Mouse (Mus musculus): ENCODE results near the gene Rsph10b.

The Rsph10b gene

GRCm38 (mm10) chr5:143932831-143933230 is at the start of gene Rsph10b:
Rsph10b (plus strand) TSS chr5:143933035.
- POLR2A ChIA-PET, result interaction anchor here (0.6 to 2.3 kb wide), 25 partner anchors 8 to 613 kb away, joined by 3 to 18 read pairs (median 4); partner anchors contain the start of genes Aimp2 (in 3 of the 4), Pms2 (in 3 of the 4), Ccz1 (in 1 of the 4) and Cyth3 (in 1 of the 4)
- CTCF ChIA-PET, result interaction anchor here in 3 of 4 experiments (0.5 to 2.6 kb wide), 18 partner anchors 9 to 671 kb away, joined by 3 to 19 read pairs (median 4); partner anchors contain the start of genes Aimp2 (in 2 of the 3) and Pms2 (in 2 of the 3)

DNA sequence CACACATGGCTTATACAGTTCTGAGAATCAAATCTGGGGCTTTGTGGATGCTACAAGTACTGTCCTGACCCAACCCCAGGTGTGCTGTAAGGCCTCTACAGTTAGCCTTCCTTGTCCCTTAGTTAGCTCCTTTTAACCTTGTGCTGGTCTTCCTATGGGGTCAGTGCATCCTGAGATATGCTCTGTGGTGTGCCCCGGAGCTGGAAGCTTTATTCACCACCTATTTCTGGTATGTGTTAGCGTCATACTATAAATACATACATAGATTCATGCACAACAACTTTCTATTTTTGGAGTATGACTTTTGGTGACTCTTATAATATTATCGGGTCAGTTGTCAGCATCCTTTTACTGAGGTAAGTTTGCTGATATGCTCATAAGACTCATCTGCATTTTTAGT is 47.6 kb upstream of the Rsph10b start:
- CTCF ChIA-PET, result no interaction called here
- POLR2A ChIA-PET, result interaction anchor here in 2 of 4 experiments (0.9 to 1.4 kb wide), 3 partner anchors 11 to 107 kb away, joined by 3 to 4 read pairs (median 4); no protein-coding TSS in a partner anchor

DNA sequence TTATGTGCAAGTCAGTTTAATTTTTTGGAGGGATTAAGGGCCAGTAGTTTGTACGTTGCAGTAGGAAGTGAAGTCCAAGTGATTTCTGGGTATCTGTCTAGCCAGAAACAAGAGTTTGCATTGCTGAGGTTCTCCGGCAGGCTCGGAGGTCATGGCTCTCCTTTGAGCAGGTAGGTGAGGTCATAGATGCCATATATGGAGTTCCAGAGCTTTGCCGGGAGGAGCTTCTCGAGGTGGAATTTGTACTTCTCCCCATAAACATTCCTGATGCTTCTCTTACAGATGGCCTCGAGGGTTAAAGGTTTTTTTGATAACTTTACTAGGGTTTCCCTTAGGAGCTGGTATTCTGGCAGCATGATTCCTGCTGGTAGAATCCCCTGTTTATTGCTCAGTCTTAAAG is 42.1 kb upstream of the Rsph10b start:
- CTCF ChIA-PET, result interaction anchor here in 3 of 4 experiments (0.5 to 1.5 kb wide), 5 partner anchors 85 to 835 kb away, joined by 3 to 14 read pairs (median 4); no protein-coding TSS in a partner anchor
- POLR2A ChIA-PET, result interaction anchor here in 2 of 4 experiments (0.6 to 3.6 kb wide), 12 partner anchors 8 to 1092 kb away, joined by 3 to 22 read pairs (median 4); partner anchors contain the start of genes Aimp2 (in 1 of the 2) and Pms2 (in 1 of the 2)

- ChIA-PET POLR2A (interaction anchor here in 2 of 4 experiments (0.6 to 3.6 kb wide), 11 partner anchors 9 to 341 kb away, joined by 3 to 22 read pairs (median 4); partner anchors contain the start of genes Usp42 (in 2 of the 2), Aimp2 (in 1 of the 2) and Pms2 (in 1 of the 2)), CTCF (interaction anchor here in 1 of 4 experiments (1.0 to 1.7 kb wide), 4 partner anchors 9 to 107 kb away, joined by 3 to 5 read pairs (median 4); no protein-coding TSS in a partner anchor)
Observed at GRCm38 (mm10) chr5:143892255-143892886, 40.5 kb upstream of the Rsph10b start.

DNA sequence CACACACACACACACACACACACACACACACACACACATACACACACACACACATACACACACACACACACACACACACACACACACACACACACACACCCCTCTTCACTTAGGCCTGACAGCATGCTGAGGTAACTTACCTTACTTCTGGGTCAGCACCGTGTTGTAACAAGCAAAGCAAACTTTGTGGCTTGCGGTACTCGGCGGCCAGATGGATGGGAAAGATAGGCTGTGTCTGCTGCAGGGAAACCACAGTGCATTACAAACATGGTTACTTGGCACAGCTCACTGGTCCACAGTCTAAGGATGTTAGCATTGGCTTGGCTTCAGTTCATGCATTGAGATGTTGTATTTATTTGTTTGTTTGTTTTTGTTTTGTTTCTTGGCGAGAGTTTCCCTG is 39.4 kb upstream of the Rsph10b start:
- POLR2A ChIA-PET, result interaction anchor here in 2 of 4 experiments (0.8 to 3.6 kb wide), 6 partner anchors 8 to 336 kb away, joined by 3 to 22 read pairs (median 4); partner anchors contain the start of genes Aimp2 (in 1 of the 2), Pms2 (in 1 of the 2) and Usp42 (in 1 of the 2)
- CTCF ChIA-PET, result interaction anchor here in 1 of 4 experiments (1.6 to 1.7 kb wide), 2 partner anchors 24 to 106 kb away, joined by 5 read pairs; no protein-coding TSS in a partner anchor

DNA sequence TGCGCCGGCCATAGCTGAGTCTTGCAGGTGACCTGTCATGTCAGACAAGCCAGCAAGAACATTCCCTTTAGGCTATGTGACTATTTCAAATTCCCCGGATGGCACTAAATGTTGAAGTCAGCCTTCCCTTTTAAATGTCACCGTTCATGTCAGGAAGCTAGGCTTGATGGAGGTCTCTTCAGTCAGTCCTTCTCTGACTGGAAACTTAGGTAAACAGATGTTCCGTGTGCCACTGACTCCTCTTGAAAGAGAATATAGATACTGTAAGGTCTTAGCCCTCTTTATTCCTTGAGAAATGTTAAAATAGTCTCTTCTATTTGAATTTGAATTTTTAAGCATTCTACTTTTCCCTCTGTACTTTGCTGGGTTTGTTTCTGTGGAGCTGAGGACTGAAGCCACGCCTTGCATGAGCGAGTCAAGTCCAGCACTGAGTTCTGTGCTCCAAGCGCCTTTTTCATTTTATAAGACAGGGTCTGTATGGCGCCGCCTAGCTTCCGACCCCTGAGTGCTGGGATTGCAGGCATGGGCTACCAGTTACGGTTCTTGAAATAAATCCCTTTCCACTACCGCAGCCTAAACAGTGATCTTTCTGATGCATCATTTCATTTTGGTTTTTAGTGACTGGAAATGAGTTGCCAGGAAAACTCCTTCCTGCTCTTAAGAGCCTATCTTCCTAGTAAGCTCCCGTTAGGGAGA is 35.1 kb upstream of the Rsph10b start, which contains the start of gene Ankrd61:
TSS of gene Ankrd61 (minus strand) at position 51 of the 696 bp plus-strand sequence.
- CTCF ChIA-PET, result interaction anchor here (0.6 to 1.3 kb wide), 7 partner anchors 12 to 501 kb away, joined by 3 to 4 read pairs (median 3); partner anchors contain the start of genes Aimp2 (in 2 of the 4) and Pms2 (in 2 of the 4)

DNA sequence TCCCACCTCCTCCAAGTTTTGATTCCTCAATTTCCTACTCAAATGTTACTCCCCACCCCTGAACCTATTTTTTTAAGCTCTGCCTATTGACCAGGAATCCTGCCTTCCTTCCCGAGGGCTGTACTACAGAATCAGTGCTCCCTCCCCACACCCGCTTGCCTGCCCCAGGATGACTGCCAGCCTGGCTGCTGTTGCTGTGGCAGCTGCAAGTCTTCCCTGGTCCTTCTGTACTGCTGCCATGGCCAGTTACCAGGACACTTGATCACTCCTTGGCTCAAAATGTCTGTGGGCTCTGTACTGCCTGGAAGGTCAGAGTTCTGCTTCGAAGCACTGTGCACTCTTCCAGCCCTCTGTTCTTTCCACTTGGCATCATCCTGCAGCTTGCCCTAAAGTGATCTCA is 30.7 kb upstream of the Rsph10b start:
- POLR2A ChIA-PET, result interaction anchor here in 2 of 4 experiments (0.5 to 4.4 kb wide), 10 partner anchors 9 to 437 kb away, joined by 3 to 22 read pairs (median 4); partner anchors contain the start of genes Rsph10b (in 1 of the 2) and Usp42 (in 1 of the 2)

More for the DNA sequence above, 35.1 kb upstream of the Rsph10b start, which contains the start of gene Ankrd61:
- POLR2A ChIA-PET, result interaction anchor here in 3 of 4 experiments (0.5 to 1.9 kb wide), 6 partner anchors 12 to 539 kb away, joined by 3 to 10 read pairs (median 4); partner anchors contain the start of genes Aimp2 (in 2 of the 3) and Pms2 (in 2 of the 3)

DNA sequence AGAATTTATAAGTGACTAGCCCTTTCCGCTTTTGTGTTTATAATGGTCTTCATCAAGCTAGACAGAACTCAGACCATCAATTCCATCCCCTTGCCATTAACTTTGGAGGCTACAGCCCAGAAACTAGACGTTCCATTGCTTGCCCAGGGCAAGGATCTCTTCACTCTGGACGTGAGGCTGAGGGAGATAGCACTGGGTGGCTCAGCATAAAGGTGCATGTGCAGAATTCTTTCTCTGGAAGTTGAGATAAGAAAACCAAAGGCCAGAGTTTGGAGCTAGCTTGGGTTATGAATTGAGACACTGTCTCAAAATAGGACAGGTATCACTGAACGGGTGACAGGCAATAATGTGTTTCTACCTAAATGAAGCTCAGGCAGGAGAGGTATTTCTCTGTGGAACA is 29.0 kb upstream of the Rsph10b start:
- POLR2A ChIA-PET, result interaction anchor here in 2 of 4 experiments (0.6 to 2.3 kb wide), 7 partner anchors 10 to 357 kb away, joined by 3 to 8 read pairs (median 3); partner anchors contain the start of gene Usp42 (in 1 of the 2)

More for the DNA sequence above, 30.7 kb upstream of the Rsph10b start:
- CTCF ChIA-PET, result no interaction called here

DNA sequence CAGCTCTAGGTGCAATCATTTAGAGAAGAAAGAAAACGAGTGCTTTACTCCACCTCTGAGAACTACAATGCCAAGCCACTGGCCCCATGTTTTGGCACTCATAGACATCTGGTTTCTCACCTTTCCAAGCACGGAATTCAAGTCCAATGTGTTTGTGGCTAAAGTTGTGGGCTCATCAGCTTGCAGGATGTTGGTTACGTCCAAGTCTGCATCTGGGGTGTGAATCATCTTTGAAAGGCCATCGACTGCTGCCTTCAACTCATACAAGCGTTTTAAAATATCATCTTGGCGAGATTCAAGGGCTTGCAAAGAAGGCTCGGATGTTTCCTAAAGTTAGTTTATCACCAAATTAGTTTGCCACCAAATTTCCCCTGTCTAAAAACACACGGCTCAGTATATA is 26.4 kb upstream of the Rsph10b start:
- POLR2A ChIA-PET, result interaction anchor here in 2 of 4 experiments (0.5 to 2.3 kb wide), 6 partner anchors 15 to 346 kb away, joined by 3 to 8 read pairs (median 4); partner anchors contain the start of gene Ccz1 (in 1 of the 2)
- CTCF ChIA-PET, result interaction anchor here in 1 of 4 experiments (1.3 kb wide), 1 partner anchor 339 kb away, joined by 4 read pairs; no protein-coding TSS in a partner anchor

More for the DNA sequence above, 29.0 kb upstream of the Rsph10b start:
- CTCF ChIA-PET, result interaction anchor here in 1 of 4 experiments (1.1 kb wide), 1 partner anchor 528 kb away, joined by 3 read pairs; no protein-coding TSS in a partner anchor

- CTCF ChIA-PET, result interaction anchor here in 2 of 4 experiments (1.0 to 1.5 kb wide), 4 partner anchors 9 to 534 kb away, joined by 3 to 4 read pairs (median 3); no protein-coding TSS in a partner anchor
Observed at GRCm38 (mm10) chr5:143908926-143909325, 23.9 kb upstream of the Rsph10b start.

DNA sequence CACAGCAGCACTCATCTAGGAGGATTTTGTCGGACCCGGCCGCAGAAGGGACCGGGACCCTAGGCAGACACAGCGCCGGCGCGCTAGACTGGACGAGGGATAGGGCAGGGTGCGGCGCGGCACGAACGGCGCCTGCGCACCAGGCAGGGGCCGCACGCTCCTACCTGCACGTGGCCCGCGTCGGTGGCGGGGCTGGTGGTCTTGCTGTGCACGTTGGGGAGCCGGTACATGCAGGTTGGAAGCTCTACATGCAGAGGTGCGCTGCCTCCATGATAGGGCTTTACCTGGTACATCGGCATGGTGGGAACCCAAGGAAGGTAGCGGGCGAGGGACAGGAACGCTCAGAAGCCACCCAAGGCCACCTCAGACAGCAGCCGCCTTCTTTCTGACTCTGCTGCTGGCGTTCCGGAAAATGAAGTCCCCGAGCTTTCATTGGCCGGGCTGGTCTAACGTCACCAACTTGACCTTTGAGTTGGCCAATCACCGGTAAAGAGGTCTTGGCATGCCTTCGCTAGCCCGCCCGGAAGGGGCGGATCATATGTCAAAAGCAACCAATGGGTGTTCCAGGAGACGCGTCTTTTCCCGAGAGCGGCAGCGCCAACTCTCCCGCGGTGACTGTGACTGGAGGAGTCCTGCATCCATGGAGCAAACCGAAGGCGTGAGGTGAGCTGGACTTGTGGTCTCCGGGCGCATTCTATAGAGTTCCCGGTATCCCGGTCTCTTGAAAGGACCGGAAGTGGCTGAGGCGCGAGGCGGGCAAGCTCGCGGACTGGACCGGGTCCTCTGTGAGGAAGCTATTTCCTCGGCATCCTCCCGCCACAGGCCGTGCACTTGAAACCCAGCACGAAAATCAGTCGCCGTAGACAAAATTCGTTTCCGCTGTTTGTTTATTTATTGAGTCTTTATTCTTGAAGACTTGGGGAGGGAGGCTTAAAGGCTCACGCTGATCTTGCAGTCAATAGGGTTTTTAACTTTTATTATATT is 23.1 kb upstream of the Rsph10b start, which contains the start of the genes Aimp2 and Pms2:
TSS of gene Aimp2 (minus strand) at position 431 of the 984 bp plus-strand sequence.
TSS of gene Pms2 (plus strand) at position 548 of the 984 bp plus-strand sequence.
- POLR2A ChIA-PET, result interaction anchor here (0.5 to 2.4 kb wide), 39 partner anchors 9 to 499 kb away, joined by 3 to 13 read pairs (median 4); partner anchors contain the start of genes Rsph10b (in 3 of the 4), Ankrd61 (in 2 of the 4), Ccz1 (in 2 of the 4) and Usp42 (in 2 of the 4)
- CTCF ChIA-PET, result interaction anchor here (0.6 to 1.5 kb wide), 16 partner anchors 10 to 807 kb away, joined by 3 to 6 read pairs (median 4); partner anchors contain the start of genes Ankrd61 (in 2 of the 4), Rsph10b (in 2 of the 4), Usp42 (in 2 of the 4) and Cyth3 (in 1 of the 4)

More at GRCm38 (mm10) chr5:143908926-143909325, 23.9 kb upstream of the Rsph10b start:
- POLR2A ChIA-PET, result interaction anchor here in 3 of 4 experiments (0.8 to 2.4 kb wide), 20 partner anchors 8 to 314 kb away, joined by 3 to 13 read pairs (median 5); partner anchors contain the start of genes Usp42 (in 2 of the 3), Ankrd61 (in 1 of the 3), Ccz1 (in 1 of the 3) and Cyth3 (in 1 of the 3)

DNA sequence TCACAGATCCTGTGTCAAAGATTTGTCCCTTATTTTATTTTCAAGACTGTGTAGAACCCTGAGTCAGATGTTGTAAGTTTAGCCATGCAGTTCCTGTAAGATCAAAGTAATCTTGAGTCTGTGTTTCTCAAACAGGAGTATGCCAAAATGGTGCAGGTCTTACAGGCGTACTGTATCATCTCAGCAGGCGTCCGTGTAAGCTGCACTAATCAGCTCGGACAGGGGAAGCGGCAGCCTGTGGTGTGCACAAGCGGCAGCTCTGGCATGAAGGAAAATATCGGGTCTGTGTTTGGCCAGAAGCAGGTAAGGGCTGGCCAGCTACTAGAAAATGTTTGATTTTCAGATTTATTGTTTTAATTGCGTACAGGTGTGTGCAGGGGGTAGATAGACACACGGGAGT is 16.6 kb upstream of the Rsph10b start:
- ChIA-PET POLR2A (interaction anchor here in 1 of 4 experiments (0.7 to 1.3 kb wide), 4 partner anchors 9 to 91 kb away, joined by 3 to 6 read pairs (median 4); partner anchors contain the start of gene Rsph10b), CTCF (interaction anchor here in 3 of 4 experiments (0.6 to 2.2 kb wide), 6 partner anchors 23 to 348 kb away, joined by 3 to 8 read pairs (median 4); no protein-coding TSS in a partner anchor)

- POLR2A ChIA-PET, result interaction anchor here in 2 of 4 experiments (0.6 to 1.6 kb wide), 5 partner anchors 8 to 200 kb away, joined by 3 to 5 read pairs (median 3); partner anchors contain the start of gene Ccz1 (in 1 of the 2)
- CTCF ChIA-PET, result interaction anchor here (0.6 to 2.2 kb wide), 9 partner anchors 14 to 350 kb away, joined by 3 to 8 read pairs (median 5); partner anchors contain the start of gene Rsph10b (in 1 of the 4)
Observed at GRCm38 (mm10) chr5:143917418-143917817, 15.4 kb upstream of the Rsph10b start.

GRCm38 (mm10) chr5:143918120-143918519 is 14.7 kb upstream of the Rsph10b start:
- ChIA-PET CTCF (interaction anchor here in 1 of 4 experiments (1.5 kb wide), 1 partner anchor 13 kb away, joined by 3 read pairs; no protein-coding TSS in a partner anchor), POLR2A (interaction anchor here in 1 of 4 experiments (0.7 to 1.6 kb wide), 3 partner anchors 80 to 199 kb away, joined by 3 to 5 read pairs (median 4); partner anchors contain the start of gene Ccz1)

All from embryonic stem cell, embryonic (primary cell).